Mouse (Mus musculus) layer of hippocampus, adult 9-11 months (tissue): ENCODE measurements around the gene Terb2.
A peak's percentile ranks its signal among the peaks of the same experiment; 100 is the strongest.
"Not testable (repeated sequence)": the region's sequence is repeated elsewhere in the genome, so short reads cannot be mapped to it uniquely, and the experiment has no call there.

Experiments used
- DNase-seq: peaks from one replicate; pipeline ENCODE4 v3.0.0; 2022

Terb2 gene

GRCm38 (mm10) chr2:122162529-122162928, 23.5 kb upstream of the Terb2 start:
- no peak for DNase-seq

GRCm38 (mm10) chr2:122163430-122164195, 22.5 kb upstream of the Terb2 start:
- no peak for DNase-seq

GRCm38 (mm10) chr2:122164293-122164692, 21.8 kb upstream of the Terb2 start:
- no peak for DNase-seq

GRCm38 (mm10) chr2:122171292-122171691, 14.8 kb upstream of the Terb2 start:
- DNase-seq, result no peak

GRCm38 (mm10) chr2:122172188-122172587, 13.9 kb upstream of the Terb2 start:
- DNase-seq, result no peak

GRCm38 (mm10) chr2:122180051-122180822, 5.8 kb upstream of the Terb2 start:
- no peak for DNase-seq

GRCm38 (mm10) chr2:122185086-122185485, 986 bp upstream of the Terb2 start:
- no peak for DNase-seq

GRCm38 (mm10) chr2:122186751-122187150, 679 bp downstream of the Terb2 start:
- DNase-seq, result no peak

- DNase-seq, result no peak
Measured at GRCm38 (mm10) chr2:122191849-122192248, 5.8 kb downstream of the Terb2 start.

- DNase-seq, result peak; percentile 5
Measured at GRCm38 (mm10) chr2:122194509-122194929, 8.4 kb downstream of the Terb2 start.

GRCm38 (mm10) chr2:122201501-122201900, 15.4 kb downstream of the Terb2 start:
- DNase-seq, result no peak

- no peak for DNase-seq
Measured at GRCm38 (mm10) chr2:122206440-122207107, 20.5 kb downstream of the Terb2 start.

- DNase-seq, result no peak
Measured at GRCm38 (mm10) chr2:122210534-122211228, 24.6 kb downstream of the Terb2 start.

GRCm38 (mm10) chr2:122217075-122217474, 31.0 kb downstream of the Terb2 start:
- DNase-seq, result not testable (repeated sequence)

- DNase-seq, result no peak
Measured at GRCm38 (mm10) chr2:122218234-122218633, 32.2 kb downstream of the Terb2 start.

- no peak for DNase-seq
Measured at GRCm38 (mm10) chr2:122221378-122221777, 35.3 kb downstream of the Terb2 start.

- no peak for DNase-seq
Measured at GRCm38 (mm10) chr2:122221798-122222197, 35.7 kb downstream of the Terb2 start.

- no peak for DNase-seq
Measured at GRCm38 (mm10) chr2:122222272-122222671, 36.2 kb downstream of the Terb2 start.

- no peak for DNase-seq
Measured at GRCm38 (mm10) chr2:122223654-122224053, 37.6 kb downstream of the Terb2 start.

GRCm38 (mm10) chr2:122230395-122230794, 44.3 kb downstream of the Terb2 start:
- DNase-seq, result no peak

GRCm38 (mm10) chr2:122231616-122232015, 45.5 kb downstream of the Terb2 start:
- DNase-seq, result no peak

- no peak for DNase-seq
Measured at GRCm38 (mm10) chr2:122233341-122233740, 47.3 kb downstream of the Terb2 start.
